Mouse (Mus musculus): Measurements from ENCODE around the gene Ift80. TPM values are rescaled to one million over a fixed set of nuclear protein-coding genes. Genes with fewer than 3 reads are reported as not detected.
"Not testable (repeated sequence)": the region's sequence is repeated elsewhere in the genome, so short reads cannot be mapped to it uniquely, and the experiment has no call there.

The Ift80 gene
- polyA plus RNA-seq, 1 experiment from 2014 or later, result 18.5 TPM

DNA sequence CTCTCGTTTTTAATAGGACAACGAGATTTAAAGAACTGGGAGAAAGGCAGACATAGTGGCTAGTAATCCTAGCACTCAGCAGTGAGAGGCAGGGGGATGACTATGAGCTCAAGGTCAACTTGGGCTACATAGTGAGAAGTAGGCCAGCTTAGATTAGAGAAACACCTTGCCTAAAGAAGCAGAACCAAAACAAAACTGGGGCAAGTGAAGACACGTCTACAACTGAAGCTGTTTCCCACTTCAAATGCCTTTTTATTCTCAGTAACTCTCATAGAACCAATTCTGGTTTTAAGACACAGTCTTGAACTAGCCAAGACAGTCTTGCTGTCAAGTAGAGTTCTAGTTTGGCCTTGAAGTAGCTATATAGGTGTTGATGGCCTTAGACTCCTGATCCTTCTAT lies 67.7 kb downstream of the Ift80 start:
- no peaks in the 10 kb centered on the region for H3K9me3 ChIP-seq (ENCODE audit: control insufficient read depth, low read length)
- H3K27ac ChIP-seq (ENCODE audit: low read depth, low read length), result no peak overlapping the region
- H3K9ac ChIP-seq (ENCODE audit: low read length), result no peak overlapping the region
- H3K36me3 ChIP-seq (ENCODE audit: control insufficient read depth, insufficient read depth, low read length), result no peaks in the 10 kb centered on the region
- 89% methylated on average over 3 of the region's 3 CpGs for WGBS
- H3K4me3 ChIP-seq (ENCODE audit: low read depth, low read length), result no peak overlapping the region
- DNase-seq (ENCODE audit: low spot score), result no peak
- H3K27me3 ChIP-seq (ENCODE audit: control insufficient read depth, insufficient read depth, low read length), result no peaks in the 10 kb centered on the region
- H3K4me1 ChIP-seq (ENCODE audit: control insufficient read depth, insufficient read depth, low read length), result no peaks in the 10 kb centered on the region
- ATAC-seq (ENCODE audit: insufficient read depth, low FRiP score, low TSS enrichment), result no peak
- H3K4me2 ChIP-seq (ENCODE audit: low read depth), result no peak overlapping the region

DNA sequence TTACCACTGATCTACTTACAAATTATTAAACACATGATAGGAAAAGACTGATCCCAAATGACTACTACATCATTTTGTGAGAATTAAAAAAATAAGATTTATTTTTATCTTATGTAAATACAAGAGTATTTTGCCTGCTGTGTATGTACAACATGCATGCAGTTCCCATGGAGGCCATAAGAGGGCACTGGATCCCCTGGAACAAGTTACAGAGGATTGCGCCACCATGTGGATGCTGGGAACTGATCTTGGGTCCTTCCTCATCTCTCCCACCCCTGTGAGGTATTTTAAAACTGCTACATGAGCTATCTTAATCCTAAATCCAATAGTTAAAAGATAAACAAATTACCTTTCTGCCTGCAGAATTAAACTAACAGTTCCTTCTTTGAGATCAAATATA lies 68.9 kb downstream of the Ift80 start:
- Histone ChIP-seq H3K27ac (ENCODE audit: low read depth, low read length) (no peak overlapping the region), H3K9me3 (ENCODE audit: control insufficient read depth, low read length) (no peaks in the 10 kb centered on the region), H3K4me2 (ENCODE audit: low read depth) (no peak overlapping the region), H3K36me3 (ENCODE audit: control insufficient read depth, insufficient read depth, low read length) (no peaks in the 10 kb centered on the region), H3K4me3 (ENCODE audit: low read depth, low read length) (no peak overlapping the region), H3K27me3 (ENCODE audit: control insufficient read depth, insufficient read depth, low read length) (no peaks in the 10 kb centered on the region), H3K4me1 (ENCODE audit: control insufficient read depth, insufficient read depth, low read length) (no peaks in the 10 kb centered on the region), H3K9ac (ENCODE audit: low read length) (no peak overlapping the region)
- DNase-seq (ENCODE audit: low spot score), result no peak
- 94% methylated on average over 1 of the region's 1 CpGs for WGBS
- ATAC-seq (ENCODE audit: insufficient read depth, low FRiP score, low TSS enrichment), result no peak

DNA sequence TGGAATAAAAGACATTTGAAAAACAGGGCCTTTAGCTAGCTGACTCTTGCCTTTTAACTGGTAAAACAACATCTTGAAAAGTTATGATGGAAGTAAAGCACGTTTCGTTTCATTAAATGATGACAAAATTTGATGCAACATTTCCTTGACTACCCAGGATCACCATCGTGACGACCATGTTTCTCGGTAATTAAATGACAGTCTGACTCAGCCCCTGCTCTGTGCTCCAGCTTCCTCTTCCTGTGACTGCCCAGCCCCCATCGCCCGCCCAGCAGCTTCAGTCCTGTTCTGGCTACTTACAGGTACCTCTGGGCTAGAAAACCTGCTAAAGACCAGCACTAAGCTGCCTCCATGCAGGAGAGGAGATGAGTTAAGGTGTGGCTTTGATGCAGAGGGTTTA lies 70.1 kb downstream of the Ift80 start:
- 94% methylated on average over 7 of the region's 7 CpGs for WGBS
- no peak overlapping the region for H3K27ac ChIP-seq (ENCODE audit: low read depth, low read length)
- H3K27me3 ChIP-seq (ENCODE audit: control insufficient read depth, insufficient read depth, low read length), result no peaks in the 10 kb centered on the region
- H3K4me3 ChIP-seq (ENCODE audit: low read depth, low read length), result no peak overlapping the region
- no peak overlapping the region for H3K9ac ChIP-seq (ENCODE audit: low read length)
- no peaks in the 10 kb centered on the region for H3K4me1 ChIP-seq (ENCODE audit: control insufficient read depth, insufficient read depth, low read length)
- no peaks in the 10 kb centered on the region for H3K9me3 ChIP-seq (ENCODE audit: control insufficient read depth, low read length)
- DNase-seq (ENCODE audit: low spot score) (no peak), ATAC-seq (ENCODE audit: insufficient read depth, low FRiP score, low TSS enrichment) (no peak)
- H3K36me3 ChIP-seq (ENCODE audit: control insufficient read depth, insufficient read depth, low read length), result no peaks in the 10 kb centered on the region
- H3K4me2 ChIP-seq (ENCODE audit: low read depth), result no peak overlapping the region

DNA sequence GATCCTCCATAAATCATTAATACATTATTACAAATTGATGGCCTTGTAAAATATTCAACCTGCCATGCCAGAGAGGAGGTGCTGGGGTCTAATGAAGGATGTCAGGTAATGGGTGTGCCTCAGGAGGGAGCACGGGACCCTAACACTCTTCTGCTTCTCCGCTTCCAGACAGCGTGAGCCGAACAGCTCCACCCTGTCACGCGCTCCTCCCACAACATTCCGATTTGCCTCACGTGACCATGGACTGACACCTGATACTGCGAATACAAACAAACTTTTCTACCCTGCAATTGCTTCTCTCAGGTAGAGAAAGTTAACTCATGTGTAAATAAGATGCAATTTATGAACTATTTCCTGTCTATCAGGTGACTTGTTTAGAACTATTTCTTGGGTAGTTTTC lies 75.8 kb downstream of the Ift80 start:
- H3K27me3 ChIP-seq (ENCODE audit: control insufficient read depth, insufficient read depth, low read length), result no peaks in the 10 kb centered on the region
- no peaks in the 10 kb centered on the region for H3K36me3 ChIP-seq (ENCODE audit: control insufficient read depth, insufficient read depth, low read length)
- H3K27ac ChIP-seq (ENCODE audit: low read depth, low read length), result no peak overlapping the region
- H3K9me3 ChIP-seq (ENCODE audit: control insufficient read depth, low read length), result no peaks in the 10 kb centered on the region
- no peak overlapping the region for H3K9ac ChIP-seq (ENCODE audit: low read length)
- no peak overlapping the region for H3K4me3 ChIP-seq (ENCODE audit: low read depth, low read length)
- DNase-seq (ENCODE audit: low spot score) (no peak), ATAC-seq (ENCODE audit: insufficient read depth, low FRiP score, low TSS enrichment) (no peak)
- 87% methylated on average over 9 of the region's 9 CpGs for WGBS
- H3K4me2 ChIP-seq (ENCODE audit: low read depth), result no peak overlapping the region
- no peaks in the 10 kb centered on the region for H3K4me1 ChIP-seq (ENCODE audit: control insufficient read depth, insufficient read depth, low read length)

DNA sequence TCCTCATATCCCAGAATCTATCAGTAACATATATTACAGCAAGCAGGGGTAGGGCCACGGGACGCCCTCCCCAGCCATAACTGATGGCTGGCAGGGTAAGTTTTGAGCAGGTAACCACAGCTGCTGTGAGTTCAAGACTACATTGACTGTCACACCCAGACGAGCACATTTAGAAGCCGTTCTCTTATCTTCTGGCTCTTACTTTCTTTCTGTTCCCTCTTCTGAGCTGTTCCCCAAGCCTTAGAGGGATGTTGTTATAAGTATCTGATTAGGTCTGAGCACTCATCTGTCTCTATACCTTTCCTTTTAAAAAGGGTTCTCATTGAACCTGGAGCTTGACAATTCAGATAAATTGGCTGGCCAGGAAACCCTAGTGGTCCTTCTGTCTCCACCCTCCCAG lies 96.9 kb downstream of the Ift80 start:
- Histone ChIP-seq H3K4me1 (ENCODE audit: control insufficient read depth, insufficient read depth, low read length) (no peaks in the 10 kb centered on the region), H3K36me3 (ENCODE audit: control insufficient read depth, insufficient read depth, low read length) (no peaks in the 10 kb centered on the region), H3K27ac (ENCODE audit: low read depth, low read length) (no peak overlapping the region), H3K27me3 (ENCODE audit: control insufficient read depth, insufficient read depth, low read length) (no peaks in the 10 kb centered on the region), H3K9me3 (ENCODE audit: control insufficient read depth, low read length) (no peaks in the 10 kb centered on the region), H3K4me2 (ENCODE audit: low read depth) (no peak overlapping the region), H3K4me3 (ENCODE audit: low read depth, low read length) (no peak overlapping the region), H3K9ac (ENCODE audit: low read length) (no peak overlapping the region)
- no peak for ATAC-seq (ENCODE audit: insufficient read depth, low FRiP score, low TSS enrichment)
- 86% methylated on average over 4 of the region's 4 CpGs for WGBS
- no peak for DNase-seq (ENCODE audit: low spot score)

DNA sequence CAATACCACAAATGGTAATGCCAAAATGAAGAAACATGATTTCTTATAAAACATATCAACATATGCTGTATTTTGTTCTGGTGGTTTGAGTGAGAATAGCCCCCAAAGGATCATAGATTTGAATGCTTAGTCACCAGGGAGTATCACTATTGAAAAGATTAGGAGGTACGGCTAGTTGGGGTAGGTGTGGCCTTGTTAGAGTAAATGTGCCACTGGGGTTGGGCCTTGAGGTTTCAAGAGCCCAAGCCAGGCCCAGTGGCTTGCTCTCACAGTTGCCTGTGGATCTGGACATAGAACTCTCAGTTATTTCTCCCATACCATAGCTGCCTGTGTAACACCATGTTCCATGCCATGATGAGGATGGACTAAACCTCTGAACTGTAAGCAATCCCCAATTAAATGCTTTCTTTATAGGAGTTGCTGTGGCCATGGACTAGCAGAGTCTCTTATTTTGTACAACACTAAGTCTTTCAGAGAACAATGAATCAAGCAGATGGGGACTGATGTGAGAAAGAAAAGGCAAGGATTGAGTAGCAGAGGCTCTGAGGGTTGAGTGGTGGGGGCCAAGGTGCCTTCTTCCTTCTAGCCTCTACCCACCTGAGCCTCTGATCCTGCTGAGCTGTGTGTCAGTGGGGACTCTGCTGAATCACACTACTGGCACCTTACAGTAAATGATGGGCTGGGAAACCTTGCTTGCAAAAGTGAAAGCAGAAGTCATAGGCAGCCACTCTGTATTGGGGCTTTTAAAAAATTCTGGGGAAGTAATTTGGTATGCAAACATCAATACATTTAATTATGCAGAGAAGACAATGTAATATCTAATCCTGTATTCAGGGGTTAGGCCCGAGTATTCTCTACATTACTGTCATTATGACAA lies 99.2 kb downstream of the Ift80 start:
- no peak for DNase-seq (ENCODE audit: low spot score)
- H3K27me3 ChIP-seq (ENCODE audit: control insufficient read depth, insufficient read depth, low read length), result no peaks in the 10 kb centered on the region
- no peaks in the 10 kb centered on the region for H3K9me3 ChIP-seq (ENCODE audit: control insufficient read depth, low read length)
- no peaks in the 10 kb centered on the region for H3K4me1 ChIP-seq (ENCODE audit: control insufficient read depth, insufficient read depth, low read length)
- H3K36me3 ChIP-seq (ENCODE audit: control insufficient read depth, insufficient read depth, low read length), result no peaks in the 10 kb centered on the region
- WGBS, result 81% methylated on average over 2 of the region's 2 CpGs
- no peak overlapping the region for H3K27ac ChIP-seq (ENCODE audit: low read depth, low read length)
- no peak overlapping the region for H3K4me3 ChIP-seq (ENCODE audit: low read depth, low read length)
- ATAC-seq (ENCODE audit: insufficient read depth, low FRiP score, low TSS enrichment), result no peak
- H3K9ac ChIP-seq (ENCODE audit: low read length), result no peak overlapping the region
- no peak overlapping the region for H3K4me2 ChIP-seq (ENCODE audit: low read depth)

DNA sequence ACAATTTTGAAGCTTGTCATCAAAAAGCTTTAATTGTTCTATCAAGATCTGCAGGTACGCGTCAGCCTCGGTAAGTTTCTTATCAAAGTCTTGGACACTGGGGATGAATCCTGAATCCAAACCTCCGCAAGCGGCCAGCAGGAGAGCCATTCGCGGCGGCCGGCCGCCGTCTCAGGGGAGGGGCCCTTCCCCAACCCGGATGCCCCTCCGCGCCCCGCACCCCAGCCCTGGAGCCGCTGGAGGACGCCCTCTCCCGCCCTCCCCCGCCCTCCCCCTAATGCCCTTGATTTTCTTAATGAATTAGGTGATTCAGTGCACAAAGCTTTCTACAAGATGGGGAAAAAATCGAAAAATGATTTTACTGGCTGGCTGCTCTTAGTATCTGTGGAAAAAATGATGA lies 101.7 kb downstream of the Ift80 start:
- not testable (repeated sequence) for DNase-seq (ENCODE audit: low spot score); ATAC-seq (ENCODE audit: insufficient read depth, low FRiP score, low TSS enrichment); H3K4me3 ChIP-seq (ENCODE audit: low read depth, low read length); H3K9me3 ChIP-seq (ENCODE audit: control insufficient read depth, low read length); H3K27me3 ChIP-seq (ENCODE audit: control insufficient read depth, insufficient read depth, low read length); H3K4me2 ChIP-seq (ENCODE audit: low read depth); H3K4me1 ChIP-seq (ENCODE audit: control insufficient read depth, insufficient read depth, low read length); H3K36me3 ChIP-seq (ENCODE audit: control insufficient read depth, insufficient read depth, low read length); H3K27ac ChIP-seq (ENCODE audit: low read depth, low read length); H3K9ac ChIP-seq (ENCODE audit: low read length)
- 91% methylated on average over 17 of the region's 20 CpGs for WGBS

DNA sequence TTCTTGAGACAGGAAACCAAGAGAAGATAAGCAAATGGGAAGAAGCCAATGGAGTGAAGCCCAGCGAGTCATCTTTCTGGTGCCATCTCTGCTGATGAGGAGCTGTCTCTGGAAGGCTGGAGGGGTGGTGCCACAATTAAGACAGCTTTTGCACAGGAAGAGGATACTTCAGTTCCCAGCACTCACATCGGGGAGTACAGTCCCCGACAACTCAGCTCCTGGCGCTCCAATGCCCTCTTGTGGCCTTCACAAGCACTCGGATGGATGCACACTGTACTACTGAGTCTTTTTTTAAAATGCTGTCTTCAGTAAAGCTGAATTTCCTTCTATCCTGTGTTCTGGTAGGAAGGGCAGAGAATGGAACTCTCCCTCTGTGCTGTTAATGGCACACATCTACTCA lies 107.2 kb downstream of the Ift80 start:
- Histone ChIP-seq H3K36me3 (ENCODE audit: control insufficient read depth, insufficient read depth, low read length) (no peaks in the 10 kb centered on the region), H3K27me3 (ENCODE audit: control insufficient read depth, insufficient read depth, low read length) (no peaks in the 10 kb centered on the region), H3K4me2 (ENCODE audit: low read depth) (no peak overlapping the region), H3K27ac (ENCODE audit: low read depth, low read length) (no peak overlapping the region), H3K4me3 (ENCODE audit: low read depth, low read length) (no peak overlapping the region), H3K4me1 (ENCODE audit: control insufficient read depth, insufficient read depth, low read length) (no peaks in the 10 kb centered on the region), H3K9ac (ENCODE audit: low read length) (no peak overlapping the region), H3K9me3 (ENCODE audit: control insufficient read depth, low read length) (no peaks in the 10 kb centered on the region)
- WGBS, result 83% methylated on average over 5 of the region's 5 CpGs
- ATAC-seq (ENCODE audit: insufficient read depth, low FRiP score, low TSS enrichment) (no peak), DNase-seq (ENCODE audit: low spot score) (no peak)

DNA sequence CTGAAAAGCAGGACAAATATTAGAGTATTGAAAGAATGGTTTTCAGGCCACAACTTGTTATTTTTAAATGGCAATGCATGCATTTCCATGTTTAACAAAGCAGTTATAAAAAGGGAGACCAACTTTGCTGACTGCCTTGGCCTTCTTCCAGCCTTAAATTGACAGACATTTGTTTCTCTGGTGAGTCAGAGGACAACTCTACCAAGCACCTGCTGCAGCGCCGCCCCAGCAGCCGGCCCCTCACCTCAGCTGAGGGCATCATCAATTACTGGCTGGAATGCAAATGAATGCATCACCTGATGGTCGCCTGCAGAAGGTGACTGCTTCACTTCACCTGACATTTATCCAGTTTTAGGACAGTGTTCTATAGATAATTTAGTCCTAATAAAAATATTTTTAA lies 108.9 kb downstream of the Ift80 start:
- no peaks in the 10 kb centered on the region for H3K4me1 ChIP-seq (ENCODE audit: control insufficient read depth, insufficient read depth, low read length)
- no peak overlapping the region for H3K9ac ChIP-seq (ENCODE audit: low read length)
- 77% methylated on average over 4 of the region's 4 CpGs for WGBS
- H3K4me2 ChIP-seq (ENCODE audit: low read depth), result no peak overlapping the region
- H3K27ac ChIP-seq (ENCODE audit: low read depth, low read length), result no peak overlapping the region
- no peak for DNase-seq (ENCODE audit: low spot score)
- H3K27me3 ChIP-seq (ENCODE audit: control insufficient read depth, insufficient read depth, low read length), result no peaks in the 10 kb centered on the region
- no peaks in the 10 kb centered on the region for H3K36me3 ChIP-seq (ENCODE audit: control insufficient read depth, insufficient read depth, low read length)
- H3K4me3 ChIP-seq (ENCODE audit: low read depth, low read length), result no peak overlapping the region
- ATAC-seq (ENCODE audit: insufficient read depth, low FRiP score, low TSS enrichment), result no peak
- no peaks in the 10 kb centered on the region for H3K9me3 ChIP-seq (ENCODE audit: control insufficient read depth, low read length)
